Mouse (Mus musculus): ENCODE measurements around the gene Clec4d. TPM values are rescaled to one million over a fixed set of nuclear protein-coding genes. Genes with fewer than 3 reads are reported as not detected.
"Not testable (repeated sequence)": the region's sequence is repeated elsewhere in the genome, so short reads cannot be mapped to it uniquely, and the experiment has no call there.

Gene Clec4d
- polyA plus RNA-seq, 1 experiment from 2014 or later = not detected

DNA sequence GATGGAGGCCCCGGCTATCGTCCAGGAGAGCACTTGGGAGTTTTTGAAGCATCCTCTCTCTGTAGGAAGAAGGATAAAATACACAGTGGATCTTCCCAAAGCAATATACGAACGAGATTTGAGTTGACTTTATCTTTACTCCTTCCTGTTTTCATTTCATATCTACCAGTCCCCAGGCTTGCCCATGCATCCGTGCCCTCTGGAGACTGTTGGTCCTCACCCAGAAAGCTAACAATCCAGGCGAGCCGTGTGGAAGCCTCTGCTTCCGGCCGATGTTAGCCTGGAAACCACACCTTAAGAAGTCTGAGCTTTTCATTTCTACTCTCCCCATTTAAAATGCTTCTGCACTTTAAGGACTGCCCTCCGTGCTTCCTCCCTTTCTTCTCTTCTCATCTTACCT is 27.0 kb downstream of the Clec4d start:
- H3K36me3 ChIP-seq (replicated peaks; ENCODE audit: control insufficient read depth, insufficient read depth, low read depth, low read length) = no peaks in the 10 kb centered on the region
- no peaks in the 10 kb centered on the region for H3K4me1 ChIP-seq (ENCODE audit: control insufficient read depth, insufficient read depth, low read length)
- no peak for DNase-seq (ENCODE audit: low spot score)
- no peak overlapping the region for H3K9ac ChIP-seq (replicated peaks; ENCODE audit: low read length)
- ATAC-seq (replicated peaks; ENCODE audit: insufficient number of reproducible peaks, low FRiP score, low TSS enrichment, low read depth) = no peak
- no peak overlapping the region for H3K4me2 ChIP-seq (ENCODE audit: low read depth, low read length)
- no peak overlapping the region for H3K4me3 ChIP-seq (ENCODE audit: low read depth, low read length)
- H3K9me3 ChIP-seq (replicated peaks; ENCODE audit: control insufficient read depth, low read length) = no peaks in the 10 kb centered on the region; the same call in 1 of the 2 replicates
- H3K27ac ChIP-seq (replicated peaks; ENCODE audit: low read depth, low read length) = no peak overlapping the region
- WGBS = 86% methylated on average over 10 of the region's 10 CpGs
- H3K27me3 ChIP-seq (ENCODE audit: control insufficient read depth, insufficient read depth, low read length) = no peaks in the 10 kb centered on the region

DNA sequence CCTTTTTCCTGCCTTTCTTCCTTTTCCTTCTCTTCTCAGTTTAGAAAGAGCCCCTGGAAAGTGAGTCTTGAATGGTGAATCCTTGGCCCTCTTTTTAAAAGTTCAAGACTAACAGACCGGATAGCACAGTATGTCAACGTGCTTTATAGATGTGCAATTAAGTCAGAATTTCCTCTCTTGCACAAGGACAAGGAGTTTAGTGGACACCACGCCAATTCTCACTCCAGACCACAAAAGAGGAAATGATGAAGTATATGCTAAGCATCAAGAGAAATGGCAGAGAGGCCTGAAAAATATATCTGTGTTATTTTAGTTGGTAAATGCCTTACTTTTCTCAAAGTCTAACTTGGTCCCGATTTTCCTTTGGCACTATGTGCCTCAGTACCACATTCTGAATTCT is 27.8 kb downstream of the Clec4d start, which contains the start of gene Clec4e:
Gene Clec4e, minus strand, starts transcription at position 118 of the 400 bp plus-strand sequence.
- Histone ChIP-seq H3K4me3 (ENCODE audit: low read depth, low read length) (no peak within 1 kb of the TSS), H3K9me3 (replicated peaks; ENCODE audit: control insufficient read depth, low read length) (no peaks in the 10 kb centered on the region; the same call in 1 of the 2 replicates), H3K36me3 (replicated peaks; ENCODE audit: control insufficient read depth, insufficient read depth, low read depth, low read length) (no peaks in the 10 kb centered on the region), H3K27me3 (ENCODE audit: control insufficient read depth, insufficient read depth, low read length) (no peaks in the 10 kb centered on the region), H3K9ac (replicated peaks; ENCODE audit: low read length) (no peak within 1 kb of the TSS), H3K27ac (replicated peaks; ENCODE audit: low read depth, low read length) (no peak within 1 kb of the TSS), H3K4me1 (ENCODE audit: control insufficient read depth, insufficient read depth, low read length) (no peaks in the 10 kb centered on the region), H3K4me2 (ENCODE audit: low read depth, low read length) (no peak within 1 kb of the TSS)
- WGBS = 82% methylated on average over 4 of the region's 4 CpGs
- ATAC-seq (replicated peaks; ENCODE audit: insufficient number of reproducible peaks, low FRiP score, low TSS enrichment, low read depth) (no peak), DNase-seq (ENCODE audit: low spot score) (no peak)

DNA sequence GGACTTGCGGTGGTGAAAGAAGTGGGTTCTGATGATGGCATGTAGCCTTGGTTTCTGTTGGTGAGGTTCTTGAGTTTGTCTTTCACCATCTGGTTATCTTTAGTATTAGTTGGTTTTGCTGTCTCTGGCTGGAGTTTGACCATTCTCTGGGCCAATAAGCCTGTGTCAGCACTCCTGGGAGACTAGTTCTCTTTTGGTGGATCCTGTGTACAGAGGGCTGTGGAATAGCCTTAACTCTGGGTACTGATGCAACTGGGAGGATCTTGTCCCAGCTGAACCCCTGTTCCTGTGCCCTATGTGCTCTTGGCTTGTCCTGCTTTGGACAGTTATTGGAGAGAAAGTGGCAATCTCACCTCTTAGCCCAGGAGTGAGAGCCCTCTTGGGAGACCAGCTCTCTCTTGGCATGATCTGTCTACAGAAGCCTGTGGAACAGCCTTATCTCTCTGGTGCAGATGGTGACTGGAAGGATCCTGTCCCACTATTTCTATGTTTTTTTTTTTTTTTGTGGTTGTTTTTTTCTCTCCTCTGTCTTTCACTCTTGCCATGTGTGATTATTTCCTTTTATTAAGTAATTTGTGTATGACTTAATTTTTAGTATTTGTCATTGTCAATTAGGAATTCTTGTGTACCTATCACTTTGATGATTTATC is 31.0 kb downstream of the Clec4d start:
- WGBS = 92% methylated on average over 1 of the region's 1 CpGs

DNA sequence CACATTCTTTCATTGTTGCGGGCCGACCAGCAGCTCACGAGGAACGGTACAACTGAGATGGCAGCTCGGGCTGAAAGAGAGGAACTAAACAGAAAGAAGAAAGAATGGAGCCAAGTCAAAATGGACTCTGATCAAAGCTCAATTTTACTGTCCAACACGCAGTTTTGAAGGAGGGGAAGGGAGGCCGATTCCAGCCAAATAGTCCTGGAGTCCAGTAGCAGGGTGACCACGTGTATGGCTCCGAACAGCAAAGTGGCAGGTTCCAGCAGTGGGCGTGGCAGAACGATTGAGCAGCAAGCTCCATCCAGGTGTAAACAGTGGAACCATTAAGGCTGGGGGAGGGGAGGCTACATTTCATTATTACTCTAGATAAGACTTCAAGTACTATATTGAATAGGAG is 31.6 kb downstream of the Clec4d start:
- not testable (repeated sequence) for ATAC-seq (replicated peaks; ENCODE audit: insufficient number of reproducible peaks, low FRiP score, low TSS enrichment, low read depth); DNase-seq (ENCODE audit: low spot score); H3K4me3 ChIP-seq (ENCODE audit: low read depth, low read length); H3K9me3 ChIP-seq (replicated peaks; ENCODE audit: control insufficient read depth, low read length); H3K9ac ChIP-seq (replicated peaks; ENCODE audit: low read length); H3K27ac ChIP-seq (replicated peaks; ENCODE audit: low read depth, low read length); H3K27me3 ChIP-seq (ENCODE audit: control insufficient read depth, insufficient read depth, low read length); H3K4me1 ChIP-seq (ENCODE audit: control insufficient read depth, insufficient read depth, low read length); H3K36me3 ChIP-seq (replicated peaks; ENCODE audit: control insufficient read depth, insufficient read depth, low read depth, low read length); H3K4me2 ChIP-seq (ENCODE audit: low read depth, low read length)
- WGBS = 89% methylated on average over 11 of the region's 11 CpGs

More for the DNA sequence above, 31.0 kb downstream of the Clec4d start:
- Histone ChIP-seq H3K27ac (replicated peaks; ENCODE audit: low read depth, low read length) (no peak overlapping the region), H3K9ac (replicated peaks; ENCODE audit: low read length) (no peak overlapping the region), H3K36me3 (replicated peaks; ENCODE audit: control insufficient read depth, insufficient read depth, low read depth, low read length) (no peaks in the 10 kb centered on the region), H3K4me3 (ENCODE audit: low read depth, low read length) (no peak overlapping the region), H3K4me2 (ENCODE audit: low read depth, low read length) (no peak overlapping the region), H3K9me3 (replicated peaks; ENCODE audit: control insufficient read depth, low read length) (no peaks in the 10 kb centered on the region; the same call in 1 of the 2 replicates), H3K4me1 (ENCODE audit: control insufficient read depth, insufficient read depth, low read length) (no peaks in the 10 kb centered on the region), H3K27me3 (ENCODE audit: control insufficient read depth, insufficient read depth, low read length) (no peaks in the 10 kb centered on the region)
- DNase-seq (ENCODE audit: low spot score) (no peak), ATAC-seq (replicated peaks; ENCODE audit: insufficient number of reproducible peaks, low FRiP score, low TSS enrichment, low read depth) (no peak)

DNA sequence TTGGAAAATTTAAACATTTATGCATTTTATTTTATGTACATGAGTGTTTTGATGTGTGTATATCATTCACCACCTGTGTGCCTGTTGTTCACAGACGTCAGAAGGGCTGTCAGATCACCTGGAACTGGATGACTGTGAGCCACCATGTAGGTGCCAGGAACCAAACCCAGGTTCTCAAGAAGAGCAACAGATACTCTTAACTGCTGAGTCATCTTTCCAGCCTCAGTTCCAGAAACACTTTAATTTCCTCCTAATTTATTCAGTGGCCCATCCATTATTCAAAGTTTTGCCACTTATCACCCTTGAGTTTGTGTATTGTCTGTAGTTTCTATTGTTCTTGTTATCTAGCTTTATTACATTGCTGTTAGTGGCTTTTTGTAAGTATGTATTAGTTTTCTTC is 34.8 kb downstream of the Clec4d start:
- 66% methylated on average over 1 of the region's 1 CpGs for WGBS
- H3K27ac ChIP-seq (replicated peaks; ENCODE audit: low read depth, low read length) = no peak overlapping the region
- no peaks in the 10 kb centered on the region for H3K27me3 ChIP-seq (ENCODE audit: control insufficient read depth, insufficient read depth, low read length)
- no peak overlapping the region for H3K4me2 ChIP-seq (ENCODE audit: low read depth, low read length)
- DNase-seq (ENCODE audit: low spot score) (no peak), ATAC-seq (replicated peaks; ENCODE audit: insufficient number of reproducible peaks, low FRiP score, low TSS enrichment, low read depth) (no peak)
- H3K9ac ChIP-seq (replicated peaks; ENCODE audit: low read length) = no peak overlapping the region
- H3K36me3 ChIP-seq (replicated peaks; ENCODE audit: control insufficient read depth, insufficient read depth, low read depth, low read length) = no peaks in the 10 kb centered on the region
- H3K4me1 ChIP-seq (ENCODE audit: control insufficient read depth, insufficient read depth, low read length) = no peaks in the 10 kb centered on the region
- no peaks in the 10 kb centered on the region for H3K9me3 ChIP-seq (replicated peaks; ENCODE audit: control insufficient read depth, low read length)
- no peak overlapping the region for H3K4me3 ChIP-seq (ENCODE audit: low read depth, low read length)

DNA sequence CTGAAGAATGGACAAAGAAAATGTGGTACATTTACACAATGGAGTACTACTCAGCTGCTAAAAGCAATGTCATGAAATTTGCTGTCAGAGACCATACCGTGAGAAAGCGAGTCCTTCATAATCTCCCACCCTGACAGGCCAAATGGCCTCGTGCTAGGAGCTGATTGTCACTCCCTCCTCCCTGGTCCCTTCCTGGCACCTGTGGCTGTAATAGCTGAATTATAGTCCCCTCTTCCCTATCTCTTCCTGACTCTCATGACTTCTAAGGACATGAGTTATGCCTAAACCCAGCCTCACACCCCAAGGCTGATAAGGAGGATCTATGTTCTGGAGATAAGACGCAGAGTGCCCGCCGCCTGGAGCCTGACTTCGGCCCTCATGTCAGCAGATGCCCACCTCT is 44.4 kb downstream of the Clec4d start:
- not testable (repeated sequence) for H3K9ac ChIP-seq (replicated peaks; ENCODE audit: low read length); ATAC-seq (replicated peaks; ENCODE audit: insufficient number of reproducible peaks, low FRiP score, low TSS enrichment, low read depth); H3K4me1 ChIP-seq (ENCODE audit: control insufficient read depth, insufficient read depth, low read length); H3K36me3 ChIP-seq (replicated peaks; ENCODE audit: control insufficient read depth, insufficient read depth, low read depth, low read length); H3K27me3 ChIP-seq (ENCODE audit: control insufficient read depth, insufficient read depth, low read length); H3K4me2 ChIP-seq (ENCODE audit: low read depth, low read length); H3K9me3 ChIP-seq (replicated peaks; ENCODE audit: control insufficient read depth, low read length); DNase-seq (ENCODE audit: low spot score); H3K4me3 ChIP-seq (ENCODE audit: low read depth, low read length); H3K27ac ChIP-seq (replicated peaks; ENCODE audit: low read depth, low read length)
- 93% methylated on average over 7 of the region's 7 CpGs for WGBS

DNA sequence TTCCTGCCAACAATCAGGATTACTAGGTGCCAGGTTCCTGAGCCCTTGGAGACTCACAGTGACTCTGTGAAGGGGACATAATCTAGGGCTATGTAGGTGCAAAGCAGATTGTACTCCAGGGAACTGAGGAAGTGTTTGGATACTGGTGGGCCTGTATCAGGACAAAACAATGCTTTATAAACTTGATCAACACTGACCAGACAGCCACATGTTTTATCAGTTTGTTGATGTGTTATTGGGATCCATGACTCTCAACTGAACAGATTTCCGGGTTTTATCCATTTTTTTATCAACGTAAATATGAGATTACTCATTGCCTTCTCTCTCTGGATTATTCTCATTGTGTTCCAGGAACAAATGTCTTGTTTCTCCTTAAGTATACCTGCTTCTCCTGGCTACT is 46.1 kb downstream of the Clec4d start, which contains the start of gene Vmn2r19:
Gene Vmn2r19, plus strand, starts transcription at position 301 of the 400 bp plus-strand sequence.
- Histone ChIP-seq H3K4me2 (ENCODE audit: low read depth, low read length) (no peak within 1 kb of the TSS), H3K4me3 (ENCODE audit: low read depth, low read length) (no peak within 1 kb of the TSS), H3K9me3 (replicated peaks; ENCODE audit: control insufficient read depth, low read length) (no peaks in the 10 kb centered on the region), H3K27me3 (ENCODE audit: control insufficient read depth, insufficient read depth, low read length) (no peaks in the 10 kb centered on the region), H3K27ac (replicated peaks; ENCODE audit: low read depth, low read length) (no peak within 1 kb of the TSS), H3K4me1 (ENCODE audit: control insufficient read depth, insufficient read depth, low read length) (no peaks in the 10 kb centered on the region), H3K9ac (replicated peaks; ENCODE audit: low read length) (no peak within 1 kb of the TSS), H3K36me3 (replicated peaks; ENCODE audit: control insufficient read depth, insufficient read depth, low read depth, low read length) (no peaks in the 10 kb centered on the region)
- no peak for DNase-seq (ENCODE audit: low spot score)
- WGBS = 76% methylated on average over 2 of the region's 2 CpGs
- no peak for ATAC-seq (replicated peaks; ENCODE audit: insufficient number of reproducible peaks, low FRiP score, low TSS enrichment, low read depth)
